24 mouse cellular contexts compared by ENCODE assay signal in genomic region chr2:52935906-52936305, GRCm38 (mm10).
DNase-seq lines count a peak whose midpoint lies in the region; ATAC-seq and TF ChIP-seq lines count a peak whose summit lies in the region.
"Had no signal": no experiment of that assay in that cellular context is flagged by ENCODE, and none has a peak within 500 bp of the region (broad histone marks: within the 10 kb centered on the region; RNA-seq: fewer than 3 reads in every experiment).

No protein-coding gene starts in this region.

- H3K27ac ChIP-seq in gastrocnemius, adult 2 months = peak overlapping the region; percentile 84
- H3K27ac ChIP-seq in kidney, embryonic 16.5 days (ENCODE audit: low read length) = no peak overlapping the region
- no peak overlapping the region for H3K27ac ChIP-seq in heart, embryonic 11.5 days (ENCODE audit: low read depth, low read length)
- H3K27ac ChIP-seq: embryonic facial prominence, embryonic 12.5 days; embryonic facial prominence, embryonic 15.5 days; heart, embryonic 10.5 days; hindbrain, embryonic 12.5 days; hindbrain, embryonic 15.5 days had no signal

- no peaks in the 10 kb centered on the region for H3K36me3 ChIP-seq in kidney, embryonic 16.5 days (ENCODE audit: insufficient read depth, low read length)
- H3K36me3 ChIP-seq in C2C12 (ENCODE audit: control insufficient read depth, insufficient read depth) = no peaks in the 10 kb centered on the region
- no peaks in the 10 kb centered on the region for H3K36me3 ChIP-seq in heart, embryonic 11.5 days (ENCODE audit: control insufficient read depth, insufficient read depth, low read length)
- H3K36me3 ChIP-seq: embryonic facial prominence, embryonic 12.5 days; embryonic facial prominence, embryonic 15.5 days; heart, embryonic 10.5 days; hindbrain, embryonic 12.5 days; hindbrain, embryonic 15.5 days had no signal

- H3K79me3 ChIP-seq in C2C12 (ENCODE audit: low read depth) = peaks cover 4% of the 10 kb centered on the region

- H3K9me3 ChIP-seq in kidney, embryonic 16.5 days (ENCODE audit: low read length) = no peaks in the 10 kb centered on the region
- no peaks in the 10 kb centered on the region for H3K9me3 ChIP-seq in heart, embryonic 11.5 days (replicated peaks; ENCODE audit: control insufficient read depth, low read length)
- H3K9me3 ChIP-seq: embryonic facial prominence, embryonic 12.5 days; embryonic facial prominence, embryonic 15.5 days; heart, embryonic 10.5 days; hindbrain, embryonic 12.5 days; hindbrain, embryonic 15.5 days had no signal

- no peak overlapping the region for H3ac ChIP-seq in C2C12 (ENCODE audit: control insufficient read depth, insufficient read length, low read depth)

- DNase-seq in gastrocnemius, adult 2 months = peak; percentile 53
- no peak for DNase-seq in gastrocnemius, postnatal 14 days
- DNase-seq in kidney, adult 8-10 months = no peak
- DNase-seq in skeletal muscle tissue, adult 2 months (ENCODE audit: low read depth, low spot score) = peak; percentile 58
- DNase-seq: adrenal gland, adult 2 months; adrenal gland, postnatal 14 days; B cell, adult 2 months; cerebellum, adult 11 months; cerebellum, adult 2 months; cerebellum, adult 9-11 months; cerebellum, postnatal 25 days; forebrain, postnatal 0 days; gastrocnemius, postnatal 10 days; heart, adult 18-20 months had no signal

- H3K27me3 ChIP-seq in kidney, embryonic 16.5 days (ENCODE audit: insufficient read depth, low read length) = no peaks in the 10 kb centered on the region
- H3K27me3 ChIP-seq in C2C12 (ENCODE audit: control insufficient read depth, insufficient read depth, insufficient read length) = no peaks in the 10 kb centered on the region
- H3K27me3 ChIP-seq in heart, embryonic 11.5 days (ENCODE audit: control insufficient read depth, insufficient read depth, low read length) = no peaks in the 10 kb centered on the region
- H3K27me3 ChIP-seq: embryonic facial prominence, embryonic 12.5 days; embryonic facial prominence, embryonic 15.5 days; hindbrain, embryonic 12.5 days; hindbrain, embryonic 15.5 days had no signal

- no peak for TF ChIP-seq CTCF in gastrocnemius, adult 2 months (IDR thresholded peaks at IDR 0.05)
- no peak for TF ChIP-seq CTCF in C2C12 (IDR thresholded peaks at IDR 0.05; ENCODE audit: control insufficient read depth, insufficient read depth, insufficient read length)

- H3K4me1 ChIP-seq in kidney, embryonic 16.5 days (ENCODE audit: insufficient read depth, low read length) = peaks cover 49% of the 10 kb centered on the region
- H3K4me1 ChIP-seq in heart, embryonic 11.5 days (ENCODE audit: control insufficient read depth, insufficient read depth, low read length) = peaks cover 11% of the 10 kb centered on the region; the same call in 1 of the 2 replicates

- H3K4me3 ChIP-seq in gastrocnemius, adult 2 months = no peak overlapping the region
- no peak overlapping the region for H3K4me3 ChIP-seq in kidney, embryonic 16.5 days (ENCODE audit: low read length)
- no peak overlapping the region for H3K4me3 ChIP-seq in C2C12 (ENCODE audit: insufficient read depth, poor library complexity, severe bottlenecking)
- no peak overlapping the region for H3K4me3 ChIP-seq in heart, embryonic 11.5 days (ENCODE audit: low read depth, low read length)
- H3K4me3 ChIP-seq: embryonic facial prominence, embryonic 12.5 days; embryonic facial prominence, embryonic 15.5 days; heart, embryonic 10.5 days; hindbrain, embryonic 12.5 days; hindbrain, embryonic 15.5 days had no signal

- H3K4me2 ChIP-seq in kidney, embryonic 16.5 days (replicated peaks; ENCODE audit: low read depth, low read length) = no peak overlapping the region
- H3K4me2 ChIP-seq in heart, embryonic 11.5 days = no peak overlapping the region
- H3K4me2 ChIP-seq: embryonic facial prominence, embryonic 12.5 days; embryonic facial prominence, embryonic 15.5 days; hindbrain, embryonic 12.5 days; hindbrain, embryonic 15.5 days had no signal

- H3K9ac ChIP-seq in kidney, embryonic 16.5 days (replicated peaks; ENCODE audit: low read length) = no peak overlapping the region
- H3K9ac ChIP-seq in heart, embryonic 11.5 days (ENCODE audit: low read depth, low read length) = no peak overlapping the region
- H3K9ac ChIP-seq: embryonic facial prominence, embryonic 12.5 days; embryonic facial prominence, embryonic 15.5 days; forebrain, postnatal 0 days; hindbrain, embryonic 12.5 days; hindbrain, embryonic 15.5 days had no signal

- WGBS in kidney, embryonic 16.5 days = 21% methylated on average over 6 of the region's 6 CpGs
- 74% methylated on average over 6 of the region's 6 CpGs for WGBS in heart, embryonic 11.5 days (ENCODE audit: insufficient replicate concordance)

- intact Hi-C loops in gastrocnemius, adult 2 months (cut with DNase I) = loop anchor here (5.0 kb wide), 1 partner anchor 39 kb away; no protein-coding TSS in a partner anchor
- intact Hi-C loops in gastrocnemius, postnatal 14 days (cut with DNase I; ENCODE audit: low total_unique reads) = no loop called here

- peaks cover 37% of the 10 kb centered on the region for H3K79me2 ChIP-seq in C2C12 (ENCODE audit: control insufficient read depth, insufficient read depth)

- peak; percentile 60 for ATAC-seq in kidney, embryonic 16.5 days (ENCODE audit: low FRiP score, low TSS enrichment)
- no peak for ATAC-seq in heart, embryonic 11.5 days (replicated peaks; ENCODE audit: insufficient number of reproducible peaks, low FRiP score, low TSS enrichment)
- ATAC-seq: CD4-positive, CD25-positive, alpha-beta regulatory T cell, adult 4 months; forebrain, embryonic 14.5 days; forebrain, postnatal 0 days had no signal

TF ChIP-seq in C2C12, 6 proteins besides CTCF, POLR2A, EP300 and RAD21:
- TF ChIP-seq USF1 (IDR thresholded peaks at IDR 0.05; ENCODE audit: low read depth) = no peak
- TF ChIP-seq MYOD1 (IDR thresholded peaks at IDR 0.05; ENCODE audit: control insufficient read depth, insufficient read length, low read depth) = peak; percentile 29

Comparison
In these comparisons a context has a peak if more than half of its experiments do, and no peak if none do; other contexts are left out.
1. DNase-seq: peak in gastrocnemius, adult 2 months (single experiment) and skeletal muscle tissue, adult 2 months (single experiment); none in gastrocnemius, postnatal 14 days (single experiment) and kidney, adult 8-10 months (0 of 2).